Mouse (Mus musculus): ENCODE data around the gene Atp5d.

Atp5d gene

GRCm38 (mm10) chr10:80168038-80168661 is 29.7 kb downstream of the Atp5d start:
- peak; percentile 87 for DNase-seq (ENCODE audit: low read depth)

DNA sequence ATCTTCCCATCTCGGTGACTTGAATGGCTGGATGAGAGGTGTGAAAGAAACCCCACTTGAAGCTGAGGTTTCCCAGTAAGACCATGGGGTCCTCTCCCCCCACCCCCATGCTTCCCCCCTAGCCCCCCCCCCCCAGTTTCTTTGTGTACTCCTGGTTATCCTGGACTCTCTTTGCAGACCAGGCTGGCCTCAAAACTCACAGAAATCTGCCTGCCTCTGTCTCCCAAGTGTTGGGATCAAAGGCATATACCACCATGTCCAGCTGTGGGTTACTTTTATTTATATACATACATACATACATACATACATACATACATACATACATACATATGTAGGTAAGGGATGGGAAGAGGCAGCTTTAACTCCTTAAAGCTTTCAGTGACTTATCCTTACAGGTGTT is 30.6 kb downstream of the Atp5d start:
- no peak for DNase-seq (ENCODE audit: low read depth)

DNA sequence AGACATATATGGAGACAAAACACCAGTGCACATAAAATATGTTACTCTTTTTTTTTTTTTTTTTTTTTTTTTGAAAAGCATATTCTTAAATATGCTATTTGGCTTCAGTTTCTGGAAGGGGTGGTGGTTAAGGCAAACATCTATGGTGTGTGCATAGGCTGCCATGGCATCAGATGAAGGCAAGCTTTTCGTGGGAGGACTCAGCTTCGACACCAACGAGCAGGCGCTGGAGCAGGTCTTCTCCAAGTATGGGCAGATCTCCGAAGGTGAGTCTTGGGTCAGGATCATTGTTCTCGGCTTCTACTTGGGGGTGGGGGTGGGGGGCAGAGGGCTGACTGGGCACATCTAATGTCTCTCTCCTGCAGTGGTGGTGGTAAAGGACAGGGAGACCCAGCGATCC is 31.2 kb downstream of the Atp5d start:
- DNase-seq (ENCODE audit: low read depth): no peak

GRCm38 (mm10) chr10:80170052-80170451 is 31.6 kb downstream of the Atp5d start:
- no peak for DNase-seq (ENCODE audit: low read depth)

DNA sequence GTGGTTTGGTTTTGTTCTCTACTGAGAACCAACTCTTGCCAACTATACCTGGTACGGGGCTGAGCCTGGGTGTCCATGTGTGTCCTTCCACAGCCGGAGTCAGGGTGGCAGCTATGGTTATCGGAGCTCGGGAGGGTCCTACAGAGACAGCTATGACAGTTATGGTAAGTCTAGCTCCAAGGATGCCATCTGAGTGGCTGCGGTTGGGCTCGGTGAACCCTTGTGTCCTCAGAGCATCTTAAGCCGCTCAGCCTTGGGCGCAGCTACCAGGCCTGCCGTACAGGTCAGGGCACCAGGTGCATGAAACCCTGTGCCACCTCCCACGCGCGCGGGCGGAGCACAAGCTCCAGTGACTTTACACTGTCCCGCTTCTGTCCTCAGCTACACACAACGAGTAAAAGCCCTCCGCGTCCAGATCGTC is 32.2 kb downstream of the Atp5d start:
- DNase-seq (ENCODE audit: low read depth): no peak

DNA sequence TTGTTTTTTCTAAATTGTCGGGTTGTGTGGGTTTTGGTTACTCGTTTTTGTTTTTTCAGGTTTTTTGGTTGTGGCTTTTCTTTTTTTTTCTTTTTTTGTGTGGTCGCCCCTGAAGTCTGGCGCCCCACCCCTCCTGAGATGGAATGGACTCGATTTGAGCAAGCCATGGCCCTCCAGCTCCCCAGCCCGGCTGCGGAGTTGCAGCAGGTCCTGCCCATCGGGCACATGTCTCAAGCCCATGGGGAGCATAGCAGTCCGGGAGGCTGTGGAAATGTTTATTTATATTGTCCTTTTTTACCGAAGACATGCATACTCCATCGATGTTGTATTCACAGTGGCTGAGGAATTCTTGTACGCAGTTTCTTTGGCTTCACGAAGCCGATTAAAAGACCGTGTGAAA is 32.8 kb downstream of the Atp5d start:
- no peak for DNase-seq (ENCODE audit: low read depth)

- no peak for DNase-seq (ENCODE audit: low read depth)
These were observed 33.5 kb downstream of the Atp5d start for GRCm38 (mm10) chr10:80171760-80172526.

GRCm38 (mm10) chr10:80172527-80173292 is 34.3 kb downstream of the Atp5d start, which contains the start of gene 1600002K03Rik:
1600002K03Rik (plus strand) TSS chr10:80172944.
- peak; percentile 95 for DNase-seq (ENCODE audit: low read depth)

DNA sequence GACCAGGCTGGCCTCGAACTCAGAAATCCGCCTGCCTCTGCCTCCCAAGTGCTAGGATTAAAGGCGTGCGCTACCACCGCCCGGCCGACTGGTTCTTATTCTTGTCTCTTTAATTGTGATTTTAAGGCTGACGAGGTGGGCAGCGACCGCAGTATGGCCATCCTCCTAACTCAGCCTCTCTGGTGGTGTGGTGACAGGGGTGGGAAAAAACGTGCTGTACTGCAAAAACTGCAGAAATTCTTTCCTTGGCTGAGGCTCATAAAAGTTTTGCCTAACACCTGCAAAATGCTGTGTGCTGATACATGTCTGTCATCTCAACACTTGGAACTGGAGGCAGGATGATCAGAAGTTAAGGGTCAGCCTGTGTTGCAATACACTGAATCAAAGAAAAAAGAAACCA is 34.9 kb downstream of the Atp5d start:
- no peak for DNase-seq (ENCODE audit: low read depth)

DNA sequence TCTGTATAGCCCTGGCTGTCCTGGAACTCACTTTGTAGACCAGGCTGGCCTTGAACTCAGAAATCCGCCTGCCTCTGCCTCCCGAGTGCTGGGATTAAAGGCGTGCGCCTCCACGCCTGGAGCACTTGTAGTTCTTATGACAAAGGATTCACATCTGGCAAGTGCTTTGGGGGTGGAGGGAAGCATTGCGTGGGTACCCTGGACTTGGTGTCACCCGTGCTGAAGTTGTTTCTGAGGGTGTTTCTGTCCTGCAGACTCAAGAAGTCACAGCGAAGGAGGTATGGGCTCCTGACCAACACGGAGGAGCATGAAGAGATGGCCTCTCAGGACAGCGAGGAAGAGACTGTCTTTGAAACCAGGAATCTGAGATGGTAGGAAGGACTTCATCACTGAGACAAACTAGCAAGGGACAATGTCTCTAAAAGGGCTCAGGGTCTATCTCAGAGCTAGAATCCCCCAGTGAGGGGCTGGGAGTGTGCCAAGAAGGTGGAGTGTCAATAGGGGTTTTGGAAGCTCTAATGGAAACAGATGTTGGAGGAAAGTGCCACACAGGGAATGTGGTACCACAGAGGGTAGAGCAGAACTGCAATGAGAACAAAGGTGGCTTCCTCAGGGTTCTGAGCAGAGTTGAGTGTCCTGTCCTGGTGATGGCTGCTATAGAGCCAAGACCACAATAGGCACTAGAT is 35.7 kb downstream of the Atp5d start:
- DNase-seq (ENCODE audit: low read depth): no peak

DNA sequence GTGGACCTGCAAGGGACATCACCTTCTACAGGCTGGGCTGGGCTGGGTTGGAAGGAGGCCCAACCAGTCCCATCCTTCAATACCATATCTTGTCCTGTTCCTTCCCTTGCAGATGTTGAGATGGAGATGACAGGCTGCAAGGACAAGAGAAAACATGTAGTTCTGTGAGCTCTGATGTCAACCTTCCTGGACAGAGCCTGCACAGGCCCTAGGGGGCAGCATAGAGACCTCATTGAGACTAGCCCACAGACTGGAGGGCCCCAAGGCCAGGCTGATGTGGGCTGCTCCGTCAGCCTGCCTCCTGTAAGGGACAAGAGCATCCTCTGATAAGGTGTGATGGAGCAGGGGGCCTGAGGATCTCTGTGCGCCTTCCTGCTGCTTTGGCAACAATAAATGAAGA is 36.3 kb downstream of the Atp5d start:
- DNase-seq (ENCODE audit: low read depth): no peak

- no peak for DNase-seq (ENCODE audit: low read depth)
These were observed 37.3 kb downstream of the Atp5d start for GRCm38 (mm10) chr10:80175536-80176269.

DNA sequence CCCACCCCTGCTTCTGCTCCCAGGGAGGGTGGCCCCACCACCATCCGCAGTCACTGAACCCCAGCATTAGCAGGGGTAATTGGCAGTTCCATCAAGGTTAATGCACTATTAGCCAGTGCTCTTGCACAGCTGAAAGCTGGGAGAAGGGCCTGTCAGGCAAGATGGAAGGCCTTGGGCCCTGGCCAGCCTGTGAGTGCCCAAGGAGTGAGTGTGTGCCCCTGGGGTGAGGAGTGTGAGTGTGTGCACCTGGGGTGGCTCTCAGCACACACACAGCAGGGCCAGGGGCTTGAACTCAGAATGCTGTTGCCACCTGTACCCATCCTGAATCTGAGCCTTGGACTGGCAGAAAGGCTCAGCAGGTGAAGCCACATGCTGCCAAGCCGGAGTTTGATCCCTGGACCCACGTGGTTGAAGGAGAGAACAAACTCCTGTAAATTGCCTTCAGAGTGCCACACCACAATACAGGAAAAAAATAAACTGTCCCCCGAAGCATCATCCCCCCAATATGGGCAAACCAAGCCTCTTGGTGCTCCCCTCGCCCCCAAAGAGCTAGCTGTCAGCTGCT is 37.9 kb downstream of the Atp5d start:
- DNase-seq (ENCODE audit: low read depth): no peak

DNA sequence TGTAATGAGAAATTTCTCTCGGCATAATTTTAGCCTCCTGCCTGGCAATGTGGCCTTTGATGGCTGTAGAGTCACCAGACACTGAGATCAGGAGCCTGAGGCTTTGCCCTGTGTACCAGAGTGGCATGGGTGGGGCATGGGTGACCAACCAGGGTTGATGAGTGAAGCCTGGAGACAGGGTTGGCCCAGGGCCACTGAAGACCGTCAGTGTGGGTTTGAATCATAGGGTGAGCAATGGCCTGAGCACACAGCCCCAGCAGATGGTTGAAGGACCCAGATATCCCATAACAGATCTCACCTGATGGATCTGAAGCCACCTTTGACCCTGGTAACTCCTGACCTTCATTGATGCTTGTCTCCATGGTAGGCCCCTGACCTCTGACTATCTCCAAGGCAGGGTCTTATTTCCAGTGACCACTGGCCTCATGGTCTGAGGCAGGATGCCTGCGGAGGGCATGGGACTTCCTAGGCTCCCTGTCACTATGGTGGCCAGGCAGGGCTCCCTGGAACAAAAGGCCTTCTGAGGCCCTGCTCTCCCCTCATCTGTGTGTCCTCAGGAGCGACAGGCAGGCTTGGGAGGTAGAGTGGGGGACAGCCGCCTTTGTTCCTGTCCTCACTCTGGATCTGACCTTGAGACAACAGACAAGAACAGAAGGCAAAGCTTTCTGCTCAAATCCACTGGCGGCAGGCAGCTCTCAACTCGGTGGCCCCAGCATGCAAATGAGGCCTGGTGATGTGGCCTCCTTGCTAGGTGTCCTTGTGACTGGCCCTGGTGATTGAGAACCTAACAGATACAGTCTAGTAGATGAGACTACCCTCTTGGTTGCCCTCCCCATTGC is 39.2 kb downstream of the Atp5d start:
- DNase-seq (ENCODE audit: low read depth): no peak

- no peak for DNase-seq (ENCODE audit: low read depth)
These were observed 40.9 kb downstream of the Atp5d start, which contains the start of gene Efna2 for GRCm38 (mm10) chr10:80179068-80180051. Efna2 (plus strand) TSS chr10:80179482.

- DNase-seq (ENCODE audit: low read depth): no peak
These were observed 41.9 kb downstream of the Atp5d start for GRCm38 (mm10) chr10:80180288-80180687.

DNA sequence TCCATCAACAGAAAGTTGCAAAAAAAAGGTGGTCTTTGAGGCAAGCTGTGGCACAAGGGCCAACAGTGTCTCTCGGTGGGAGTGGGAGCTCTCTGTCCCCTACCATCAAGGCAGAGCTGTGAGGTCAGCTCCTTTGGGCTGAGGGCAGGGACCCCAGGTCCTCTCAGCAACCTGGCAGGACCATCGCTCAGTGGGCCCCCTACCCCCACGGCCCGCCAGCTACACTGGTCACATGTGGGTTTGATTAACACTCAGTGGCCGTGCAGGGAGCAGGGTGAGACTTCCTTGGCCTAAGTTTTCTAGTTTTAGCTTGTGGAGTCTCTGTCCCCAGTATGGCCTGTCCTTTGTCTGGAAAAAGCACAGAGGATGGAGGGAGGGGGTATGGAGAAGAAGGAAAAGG is 42.4 kb downstream of the Atp5d start:
- DNase-seq (ENCODE audit: low read depth): no peak

- no peak for DNase-seq (ENCODE audit: low read depth)
These were observed 44.1 kb downstream of the Atp5d start for GRCm38 (mm10) chr10:80182547-80182946.

- no peak for DNase-seq (ENCODE audit: low read depth)
These were observed 48.2 kb downstream of the Atp5d start for GRCm38 (mm10) chr10:80186649-80187048.

All from c-Kit-positive CD71-negative TER-119-negative erythroid progenitor cells, embryonic 14.5 days (primary cell).